Mouse (Mus musculus): ENCODE results near the gene Pou3f3. TPM values are rescaled to one million over a fixed set of nuclear protein-coding genes. Genes with fewer than 3 reads are reported as not detected.

Gene Pou3f3
- polyA plus RNA-seq, 1 experiment from 2014 or later: 8.4 TPM

DNA sequence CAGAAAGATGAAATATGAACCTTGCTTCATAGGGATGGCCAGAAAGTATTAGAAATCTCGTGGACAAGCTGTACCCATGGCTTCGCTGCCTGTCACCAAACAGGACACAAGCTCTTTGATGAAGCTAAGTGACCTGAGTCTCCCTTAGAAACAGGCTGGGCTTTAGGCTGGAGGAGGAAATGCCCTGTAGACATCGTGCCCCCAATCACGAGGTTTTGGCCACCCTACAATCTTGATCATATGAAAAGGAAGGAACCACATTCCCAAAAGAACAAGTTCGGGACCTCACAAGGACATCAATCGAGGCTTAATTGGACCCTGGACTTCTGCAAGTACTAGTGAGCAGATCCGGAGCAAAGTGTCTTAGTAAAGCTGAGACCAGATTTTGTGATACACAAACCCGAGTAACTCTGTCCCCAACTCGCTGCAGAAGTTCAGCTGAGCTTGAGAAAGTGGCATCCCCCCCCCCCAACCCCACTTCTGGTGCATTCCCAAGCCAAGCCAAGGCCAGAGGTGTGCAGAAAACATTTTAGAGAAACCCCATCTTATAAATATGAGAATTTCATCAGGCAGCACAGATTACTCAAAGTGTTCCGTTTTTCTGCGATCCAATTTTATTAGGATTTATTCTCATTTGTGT is 10.1 kb upstream of the Pou3f3 start:
- no peaks in the 10 kb centered on the region for H3K36me3 ChIP-seq (ENCODE audit: control insufficient read depth, insufficient read depth, low read length)
- H3K27ac ChIP-seq (ENCODE audit: low read depth, low read length): peak overlapping the region; percentile 86
- H3K4me1 ChIP-seq (ENCODE audit: control insufficient read depth, insufficient read depth, low read depth, low read length): peaks cover 18% of the 10 kb centered on the region
- H3K9me3 ChIP-seq (ENCODE audit: control insufficient read depth, low read length): no peaks in the 10 kb centered on the region
- peak overlapping the region; percentile 84 for H3K9ac ChIP-seq (ENCODE audit: low read depth, low read length)
- ATAC-seq: no peak
- peak overlapping the region; percentile 97 for H3K4me2 ChIP-seq (ENCODE audit: low read length)
- no peaks in the 10 kb centered on the region for H3K27me3 ChIP-seq (replicated peaks; ENCODE audit: control insufficient read depth, insufficient read depth, low read length)
- H3K4me3 ChIP-seq (ENCODE audit: low read length): peak overlapping the region; percentile 51
- WGBS: 3% methylated on average over 11 of the region's 11 CpGs

DNA sequence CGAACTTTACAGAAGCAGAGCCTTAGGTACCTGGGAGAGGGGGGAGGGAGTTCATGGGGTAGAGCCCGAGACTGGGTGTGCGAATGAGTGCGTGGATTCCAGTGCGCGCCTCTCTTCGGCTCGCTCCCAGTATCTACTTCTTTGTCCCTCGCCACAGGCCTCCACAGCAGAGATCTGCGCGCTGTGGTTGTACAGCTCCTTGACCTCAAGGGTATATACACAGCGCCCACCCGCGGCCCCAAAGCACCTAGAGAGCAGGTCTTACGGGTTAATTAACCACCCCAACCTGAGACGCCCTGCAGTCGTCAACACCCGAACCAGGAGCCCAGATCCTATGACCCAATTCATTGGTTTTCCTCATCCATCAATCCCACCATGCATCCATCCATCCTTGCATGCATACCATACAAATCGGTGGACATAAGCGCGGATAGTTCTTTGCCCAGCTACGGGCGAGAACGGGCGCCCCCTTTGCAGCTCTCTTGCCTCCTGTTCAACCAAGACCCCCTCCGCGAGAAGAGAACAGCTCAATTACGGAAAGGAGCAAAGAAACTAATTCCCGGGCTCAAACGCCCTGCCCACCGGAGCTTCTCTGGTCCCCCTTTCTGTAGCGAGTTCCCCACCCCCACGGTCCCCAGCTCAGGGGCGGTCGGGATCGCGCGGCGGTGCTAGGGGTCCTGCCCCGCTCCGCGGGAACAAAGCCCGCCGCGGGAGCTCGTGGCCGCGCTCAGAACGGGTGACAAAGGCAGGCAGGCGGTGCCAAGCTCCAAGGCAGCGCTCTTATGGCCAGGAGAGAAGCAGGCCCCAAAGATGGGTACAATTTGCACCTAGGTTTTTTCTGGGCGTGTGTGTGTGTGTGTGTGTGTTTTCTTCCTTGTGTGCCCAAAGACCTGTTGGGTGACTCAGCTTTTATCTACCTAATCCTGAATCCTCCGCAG is 9.1 kb upstream of the Pou3f3 start:
- peak overlapping the region; percentile 97 for H3K4me2 ChIP-seq (ENCODE audit: low read length)
- peak overlapping the region; percentile 51 for H3K4me3 ChIP-seq (ENCODE audit: low read length)
- peak overlapping the region; percentile 86 for H3K27ac ChIP-seq (ENCODE audit: low read depth, low read length)
- H3K9ac ChIP-seq (ENCODE audit: low read depth, low read length): peak overlapping the region; percentile 84
- H3K4me1 ChIP-seq (ENCODE audit: control insufficient read depth, insufficient read depth, low read depth, low read length): peaks cover 18% of the 10 kb centered on the region
- no peaks in the 10 kb centered on the region for H3K27me3 ChIP-seq (replicated peaks; ENCODE audit: control insufficient read depth, insufficient read depth, low read length)
- no peaks in the 10 kb centered on the region for H3K9me3 ChIP-seq (ENCODE audit: control insufficient read depth, low read length)
- ATAC-seq: peak; percentile 67
- H3K36me3 ChIP-seq (ENCODE audit: control insufficient read depth, insufficient read depth, low read length): no peaks in the 10 kb centered on the region
- under 1% methylated on average over 48 of the region's 53 CpGs for WGBS

DNA sequence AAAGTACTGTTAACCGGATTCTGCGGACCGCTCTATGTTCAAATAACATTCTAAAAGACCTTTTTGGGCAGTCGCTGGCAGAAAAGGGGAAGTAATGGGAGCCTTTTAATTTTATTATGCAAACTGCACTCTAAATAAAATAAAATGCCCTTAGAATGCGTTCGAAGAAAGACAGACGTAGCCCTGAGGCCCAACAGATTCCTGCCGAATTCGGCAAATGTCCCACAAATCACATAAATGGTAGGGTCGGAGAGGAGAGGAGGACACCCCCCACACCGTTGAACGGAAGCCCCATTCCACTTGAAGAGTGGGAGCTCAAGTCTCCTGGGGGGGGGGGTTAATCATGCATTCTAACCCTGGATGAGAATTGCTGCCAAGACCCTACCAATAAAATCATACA is 8.3 kb upstream of the Pou3f3 start:
- Histone ChIP-seq H3K27me3 (replicated peaks; ENCODE audit: control insufficient read depth, insufficient read depth, low read length) (no peaks in the 10 kb centered on the region), H3K4me3 (ENCODE audit: low read length) (peak overlapping the region; percentile 51), H3K36me3 (ENCODE audit: control insufficient read depth, insufficient read depth, low read length) (no peaks in the 10 kb centered on the region), H3K9me3 (ENCODE audit: control insufficient read depth, low read length) (no peaks in the 10 kb centered on the region), H3K27ac (ENCODE audit: low read depth, low read length) (peak overlapping the region; percentile 86), H3K9ac (ENCODE audit: low read depth, low read length) (peak overlapping the region; percentile 84), H3K4me2 (ENCODE audit: low read length) (peak overlapping the region; percentile 97), H3K4me1 (ENCODE audit: control insufficient read depth, insufficient read depth, low read depth, low read length) (peaks cover 18% of the 10 kb centered on the region)
- ATAC-seq: no peak
- 5% methylated on average over 12 of the region's 12 CpGs for WGBS

DNA sequence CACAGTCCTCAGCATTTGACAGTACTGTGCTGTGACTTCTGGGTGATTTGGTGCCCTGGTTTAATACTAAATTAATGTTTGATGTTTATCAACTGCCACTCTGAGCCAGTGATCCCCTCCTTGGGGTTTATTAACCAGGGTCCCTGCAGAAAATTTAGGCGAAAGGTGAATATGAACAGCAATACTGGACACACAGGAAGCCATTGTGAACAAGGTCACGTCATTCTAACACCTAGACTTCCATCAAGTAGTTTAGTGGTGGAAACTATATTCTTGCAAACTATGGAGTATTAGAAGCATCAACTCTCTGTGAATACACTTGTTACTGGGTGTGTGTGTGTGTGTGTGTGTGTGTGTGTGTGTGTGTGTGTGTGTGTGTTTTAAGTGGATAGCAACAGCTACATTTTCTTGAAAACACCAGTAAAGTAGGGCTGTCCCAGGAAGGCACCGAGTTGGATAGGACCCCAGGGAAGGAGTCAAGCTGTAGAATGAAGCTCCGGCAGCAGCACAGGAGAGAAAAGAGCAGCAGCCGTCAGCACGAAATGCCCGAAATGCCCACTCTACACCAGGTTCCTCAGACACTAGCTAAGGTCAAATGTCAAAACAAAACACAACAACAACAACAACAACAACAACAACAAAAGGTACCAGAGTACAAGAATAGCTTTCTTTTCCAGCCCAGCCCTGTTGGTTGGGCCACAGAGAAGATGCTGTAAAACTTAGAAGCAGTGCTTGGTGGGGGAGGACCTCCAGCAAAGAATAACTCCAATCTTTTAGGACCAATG is 7.6 kb upstream of the Pou3f3 start:
- Histone ChIP-seq H3K36me3 (ENCODE audit: control insufficient read depth, insufficient read depth, low read length) (no peaks in the 10 kb centered on the region), H3K9ac (ENCODE audit: low read depth, low read length) (peak overlapping the region; percentile 15; the same call in 1 of the 2 replicates), H3K27me3 (replicated peaks; ENCODE audit: control insufficient read depth, insufficient read depth, low read length) (no peaks in the 10 kb centered on the region), H3K4me3 (ENCODE audit: low read length) (peak overlapping the region; percentile 12; the same call in 1 of the 2 replicates), H3K4me1 (ENCODE audit: control insufficient read depth, insufficient read depth, low read depth, low read length) (peaks cover 18% of the 10 kb centered on the region), H3K27ac (ENCODE audit: low read depth, low read length) (peak overlapping the region; percentile 86), H3K9me3 (ENCODE audit: control insufficient read depth, low read length) (no peaks in the 10 kb centered on the region), H3K4me2 (ENCODE audit: low read length) (peak overlapping the region; percentile 97)
- 24% methylated on average over 7 of the region's 7 CpGs for WGBS
- no peak for ATAC-seq

DNA sequence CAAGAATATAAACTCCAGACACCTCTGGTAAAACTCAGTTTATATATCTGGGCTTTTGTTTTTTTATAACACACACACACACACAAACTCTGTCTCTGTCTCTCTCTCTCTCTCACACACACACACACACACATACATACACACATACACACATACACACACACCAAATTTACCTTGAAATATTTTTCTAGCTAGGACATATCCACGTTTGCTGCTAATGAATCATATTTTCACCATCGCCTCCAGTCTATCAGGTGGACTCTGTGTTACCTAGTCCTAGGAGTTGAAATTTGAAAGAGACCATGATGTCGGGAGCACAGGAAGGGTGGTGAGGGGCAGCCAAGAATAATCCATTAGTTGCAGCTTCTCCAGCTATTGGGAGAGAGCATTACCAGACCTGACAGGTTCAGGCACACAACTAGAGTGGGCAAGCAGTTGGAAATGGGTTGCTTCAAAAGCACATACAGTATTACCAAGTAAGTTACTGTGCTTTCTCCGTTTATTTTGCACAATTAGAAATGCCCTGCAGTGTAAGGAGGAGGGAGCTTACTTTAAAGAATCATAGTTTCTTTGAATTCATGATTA is 6.9 kb upstream of the Pou3f3 start:
- 11% methylated on average over 4 of the region's 4 CpGs for WGBS
- H3K4me2 ChIP-seq (ENCODE audit: low read length): peak overlapping the region; percentile 97
- no peaks in the 10 kb centered on the region for H3K36me3 ChIP-seq (ENCODE audit: control insufficient read depth, insufficient read depth, low read length)
- no peak for ATAC-seq
- peaks cover 18% of the 10 kb centered on the region for H3K4me1 ChIP-seq (ENCODE audit: control insufficient read depth, insufficient read depth, low read depth, low read length)
- H3K4me3 ChIP-seq (ENCODE audit: low read length): no peak overlapping the region; the same call in 1 of the 2 replicates
- H3K9ac ChIP-seq (ENCODE audit: low read depth, low read length): peak overlapping the region; percentile 48; the same call in 1 of the 2 replicates
- H3K9me3 ChIP-seq (ENCODE audit: control insufficient read depth, low read length): no peaks in the 10 kb centered on the region
- H3K27ac ChIP-seq (ENCODE audit: low read depth, low read length): peak overlapping the region; percentile 53
- H3K27me3 ChIP-seq (replicated peaks; ENCODE audit: control insufficient read depth, insufficient read depth, low read length): no peaks in the 10 kb centered on the region

DNA sequence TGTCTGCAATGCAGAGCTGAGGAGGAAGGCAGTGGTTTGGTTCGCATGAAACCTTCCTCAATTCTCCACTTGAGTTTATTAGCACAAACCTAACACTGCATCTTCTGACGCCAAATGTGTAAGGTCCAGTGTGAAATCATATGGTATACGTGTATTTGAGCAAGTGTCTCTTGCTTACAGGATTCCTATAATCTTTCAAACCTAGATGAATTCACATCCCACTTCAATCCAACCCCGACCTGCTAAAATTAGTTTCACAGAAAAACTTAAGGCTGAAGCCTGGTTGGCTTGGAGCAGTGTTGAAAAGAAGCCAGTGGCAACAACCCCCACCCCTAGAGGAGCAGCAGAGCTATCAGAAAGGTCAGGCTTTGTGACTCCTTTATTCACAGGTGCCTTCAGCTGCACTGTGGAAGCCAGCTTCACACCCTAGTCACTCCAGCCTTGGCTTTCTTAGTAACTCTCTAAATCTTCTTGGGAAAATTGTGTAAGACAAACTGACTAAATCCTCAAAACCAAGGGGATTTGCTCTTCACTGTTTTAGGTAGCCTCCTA is 5.5 kb upstream of the Pou3f3 start:
- Histone ChIP-seq H3K9me3 (ENCODE audit: control insufficient read depth, low read length) (no peaks in the 10 kb centered on the region), H3K27me3 (replicated peaks; ENCODE audit: control insufficient read depth, insufficient read depth, low read length) (no peaks in the 10 kb centered on the region), H3K9ac (ENCODE audit: low read depth, low read length) (0 out of 2 replicates have a peak overlapping the region, but pooled peaks have one; percentile 13), H3K36me3 (ENCODE audit: control insufficient read depth, insufficient read depth, low read length) (no peaks in the 10 kb centered on the region), H3K4me3 (ENCODE audit: low read length) (peak overlapping the region; percentile 54), H3K4me1 (ENCODE audit: control insufficient read depth, insufficient read depth, low read depth, low read length) (peaks cover 9% of the 10 kb centered on the region), H3K4me2 (ENCODE audit: low read length) (peak overlapping the region; percentile 97), H3K27ac (ENCODE audit: low read depth, low read length) (peak overlapping the region; percentile 44; the same call in 1 of the 2 replicates)
- no peak for ATAC-seq
- WGBS: 28% methylated on average over 4 of the region's 4 CpGs

DNA sequence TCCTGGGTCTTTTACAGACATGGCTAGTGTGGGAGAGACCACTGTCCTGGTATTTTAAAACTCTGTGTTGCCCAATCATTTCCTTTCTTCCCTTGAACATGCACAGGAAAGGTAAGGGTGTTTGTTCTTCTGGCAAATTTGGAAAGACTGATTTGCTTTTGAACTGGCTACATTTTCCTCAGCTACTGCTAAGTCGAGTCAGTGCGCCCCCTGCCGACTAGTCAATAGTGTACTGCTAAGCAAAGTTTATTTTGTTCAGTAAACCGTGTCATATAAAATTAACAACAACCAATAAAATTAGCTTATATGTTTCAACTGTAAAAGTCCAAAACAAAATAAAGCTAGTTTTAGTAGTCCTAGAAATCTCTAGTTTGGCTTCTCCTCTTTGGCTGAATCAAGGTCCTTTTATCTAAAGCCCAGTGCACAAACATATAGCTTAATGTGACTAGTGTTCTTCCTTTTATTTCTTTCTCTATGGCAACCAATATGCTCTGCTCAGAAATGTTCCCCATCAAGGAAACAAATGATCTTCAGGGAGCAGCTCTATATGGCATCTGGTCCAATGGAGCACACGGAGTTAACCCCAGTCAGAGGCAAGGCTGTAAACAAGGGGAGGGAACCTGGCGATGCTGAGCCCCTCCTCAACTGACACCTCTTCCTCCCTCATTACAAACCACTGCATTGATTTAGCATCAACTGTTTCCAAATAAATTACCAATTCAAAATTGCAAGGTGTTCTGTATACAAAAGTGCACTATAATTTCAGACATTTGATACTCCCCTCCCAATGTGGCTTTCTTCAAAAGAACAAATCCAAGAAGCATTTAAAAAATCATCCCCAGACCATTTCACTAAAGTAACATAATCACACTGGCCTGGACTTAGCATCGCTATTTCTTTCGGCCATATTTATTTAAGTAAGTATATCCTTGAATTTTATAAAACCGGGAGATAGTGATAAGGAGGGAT is 4.1 kb upstream of the Pou3f3 start:
- Histone ChIP-seq H3K36me3 (ENCODE audit: control insufficient read depth, insufficient read depth, low read length) (no peaks in the 10 kb centered on the region), H3K9ac (ENCODE audit: low read depth, low read length) (peak overlapping the region; percentile 53)
- WGBS: 3% methylated on average over 9 of the region's 9 CpGs

More for the DNA sequence above, 4.1 kb upstream of the Pou3f3 start:
- H3K4me1 ChIP-seq (ENCODE audit: control insufficient read depth, insufficient read depth, low read depth, low read length): no peaks in the 10 kb centered on the region; the same call in 1 of the 2 replicates
- no peaks in the 10 kb centered on the region for H3K9me3 ChIP-seq (ENCODE audit: control insufficient read depth, low read length)
- H3K4me3 ChIP-seq (ENCODE audit: low read length): peak overlapping the region; percentile 54
- no peaks in the 10 kb centered on the region for H3K27me3 ChIP-seq (replicated peaks; ENCODE audit: control insufficient read depth, insufficient read depth, low read length)
- ATAC-seq: peak; percentile 22; the same call in 1 of the 2 replicates
- H3K27ac ChIP-seq (ENCODE audit: low read depth, low read length): peak overlapping the region; percentile 97
- peak overlapping the region; percentile 97 for H3K4me2 ChIP-seq (ENCODE audit: low read length)
